ENCODE assay signal across 8 mouse cellular contexts in genomic region chr6:31218139-31218750, GRCm38 (mm10).
DNase-seq lines count a peak whose midpoint lies in the region; ATAC-seq and TF ChIP-seq lines count a peak whose summit lies in the region.

No protein-coding gene starts in this region.

- peak; percentile 30 for ATAC-seq in frontal cortex, adult (ENCODE audit: low TSS enrichment)
- no peak for ATAC-seq in lung, postnatal 0 days

- TF ChIP-seq EP300 in lung, postnatal 0 days (IDR thresholded peaks at IDR 0.05): no peak

- TF ChIP-seq CTCF in lung, postnatal 0 days (IDR thresholded peaks at IDR 0.05): no peak

- H3K9me3 ChIP-seq in hindbrain, embryonic 10.5 days: no peaks in the 10 kb centered on the region
- H3K9me3 ChIP-seq in lung, postnatal 0 days (ENCODE audit: low read length): no peaks in the 10 kb centered on the region

- H3K27ac ChIP-seq in hindbrain, embryonic 10.5 days: 0 out of 2 replicates have a peak overlapping the region, but pooled peaks have one; percentile 23
- peak overlapping the region; percentile 43; the same call in 1 of the 2 replicates for H3K27ac ChIP-seq in lung, postnatal 0 days (ENCODE audit: low read length)

- 1% methylated on average over 40 of the region's 40 CpGs for WGBS in hindbrain, embryonic 10.5 days
- under 1% methylated on average over 40 of the region's 40 CpGs for WGBS in lung, postnatal 0 days

- H3K27me3 ChIP-seq in hindbrain, embryonic 10.5 days (ENCODE audit: insufficient read depth, poor library complexity, severe bottlenecking): peaks cover 92% of the 10 kb centered on the region
- peaks cover 34% of the 10 kb centered on the region for H3K27me3 ChIP-seq in lung, postnatal 0 days (replicated peaks; ENCODE audit: insufficient read depth, low read length)

- H3K4me3 ChIP-seq in hindbrain, embryonic 10.5 days: peak overlapping the region; percentile 81
- peak overlapping the region; percentile 68 for H3K4me3 ChIP-seq in lung, postnatal 0 days (ENCODE audit: low read depth, low read length)

- no peaks in the 10 kb centered on the region for H3K36me3 ChIP-seq in hindbrain, embryonic 10.5 days
- no peaks in the 10 kb centered on the region for H3K36me3 ChIP-seq in lung, postnatal 0 days (ENCODE audit: insufficient read depth, low read length)

- peak; percentile 75 for DNase-seq in Muller cell, postnatal 12 days (ENCODE audit: inconsistent ontology term)
- peak; percentile 76 for DNase-seq in cerebellum, adult 18-20 months
- DNase-seq in hindbrain, embryonic 10.5 days (ENCODE audit: low spot score): peak; percentile 72
- peak; percentile 72 for DNase-seq in layer of hippocampus, adult 9-10 months (ENCODE audit: low spot score)
- DNase-seq in lung, postnatal 0 days (ENCODE audit: low spot score): peak; percentile 68
- peak; percentile 67 for DNase-seq in retina, embryonic 14.5 days (ENCODE audit: low spot score)
- peak; percentile 56 to 64 for DNase-seq in urinary bladder, postnatal 36 days (ENCODE audit: low spot score in 2 of 2)

- H3K9ac ChIP-seq in lung, postnatal 0 days (replicated peaks; ENCODE audit: low read depth): peak overlapping the region; percentile 23

- H3K4me1 ChIP-seq in hindbrain, embryonic 10.5 days (replicated peaks): peaks cover 48% of the 10 kb centered on the region
- H3K4me1 ChIP-seq in lung, postnatal 0 days (ENCODE audit: insufficient read depth, low read depth, low read length): peaks cover 8% of the 10 kb centered on the region

- peak overlapping the region; percentile 96 for H3K4me2 ChIP-seq in lung, postnatal 0 days (replicated peaks; ENCODE audit: low read depth, low read length)
